Mouse (Mus musculus) CH12.LX (cell line): ENCODE measurements at regions not wholly inside any gene's neighbourhood (a gene's known extent, or its start where the extent isn't known, plus 50 kb on each side); places are given as distances from the start of the nearest gene placed in this dataset.

Experiments used
- CTCF ChIP-seq, 2 experiments: IDR thresholded peaks in 1 of 2; conservative IDR thresholded peaks in 1 of 2; 2 replicates each; pipeline ENCODE4 v1.5.1; 2011 to 2012; ENCODE audit warnings: low read depth in 2 of 2, low read length in 2 of 2, improper control_type of control experiment in 1 of 2, inconsistent platforms in 1 of 2, mild to moderate bottlenecking in 1 of 2, moderate library complexity in 1 of 2
- ETS1 ChIP-seq: conservative IDR thresholded peaks from 2 replicates; pipeline ENCODE4 v1.6.1; 2012; ENCODE audit warnings: low read depth, mild to moderate bottlenecking, inconsistent platforms, low read length, improper control_type of control experiment, moderate library complexity
- JUND ChIP-seq: conservative IDR thresholded peaks from 2 replicates; pipeline ENCODE4 v1.6.1; 2011; ENCODE audit warnings: low read depth, low read length, improper control_type of control experiment
- POLR2A ChIP-seq: IDR thresholded peaks from 2 replicates; pipeline ENCODE4 v1.6.1; 2011; ENCODE audit warnings: low read depth, mild to moderate bottlenecking, improper control_type of control experiment, low read length
- USF1 ChIP-seq: IDR thresholded peaks from 2 replicates; pipeline ENCODE4 v1.6.1; 2014; ENCODE audit warnings: low read depth, mild to moderate bottlenecking, inconsistent platforms, low read length, improper control_type of control experiment

DNA sequence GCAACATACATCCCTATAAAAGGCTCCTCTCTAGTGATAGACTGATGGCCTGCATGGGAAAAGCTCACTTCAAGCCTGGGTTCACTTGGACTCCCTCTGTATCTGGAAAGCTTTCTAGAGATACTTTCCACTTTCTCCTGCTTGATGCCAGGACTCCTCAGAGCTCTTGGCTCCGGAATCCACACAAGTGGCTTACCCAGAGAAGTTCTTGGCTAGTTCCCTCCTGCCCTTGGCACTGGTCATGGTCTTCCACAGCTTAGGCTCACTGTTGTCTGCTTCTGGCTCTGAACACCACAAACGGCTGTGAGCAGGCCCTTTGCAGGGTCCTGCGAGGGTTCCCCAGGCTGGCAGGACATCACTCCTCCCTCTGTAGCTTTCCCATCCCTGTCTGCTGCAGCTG is 54.1 kb upstream of the Adgra1 start:
- no peak for TF ChIP-seq POLR2A
- TF ChIP-seq ETS1 = no peak
- TF ChIP-seq JUND = no peak
- TF ChIP-seq USF1 = no peak
- no peak for TF ChIP-seq CTCF (conservative IDR thresholded peaks at IDR 0.05 in 1 of 2, IDR thresholded peaks at IDR 0.05 in 1 of 2; ENCODE audit: low read depth in 2 of 2, low read length in 2 of 2)
